Mouse (Mus musculus) G1E (cell line): ENCODE data around the gene Pam.

Source experiments
- CTCF ChIP-seq: IDR thresholded peaks from 2 replicates; pipeline ENCODE4 v1.5.1; 2012; ENCODE audit warnings: low read depth, low read length, inconsistent platforms, mixed read lengths
- GATA1 ChIP-seq: IDR thresholded peaks from 2 replicates; pipeline ENCODE4 v1.6.1; 2012; ENCODE audit warnings: borderline replicate concordance, low read length, inconsistent platforms, mixed read lengths
- GATA2 ChIP-seq: IDR thresholded peaks from 2 replicates; pipeline ENCODE4 v1.6.1; 2012; ENCODE audit warnings: low read depth, low read length, inconsistent platforms, borderline replicate concordance
- POLR2AphosphoS5 ChIP-seq: IDR thresholded peaks from 2 replicates; pipeline ENCODE4 v1.6.1; 2012; ENCODE audit warnings: low read depth, low read length, inconsistent platforms; ENCODE audit not compliant: insufficient replicate concordance
- TAL1 ChIP-seq: conservative IDR thresholded peaks from 2 replicates; pipeline ENCODE4 v1.6.1; 2012; ENCODE audit warnings: low read depth, low read length, inconsistent platforms, mixed read lengths

DNA sequence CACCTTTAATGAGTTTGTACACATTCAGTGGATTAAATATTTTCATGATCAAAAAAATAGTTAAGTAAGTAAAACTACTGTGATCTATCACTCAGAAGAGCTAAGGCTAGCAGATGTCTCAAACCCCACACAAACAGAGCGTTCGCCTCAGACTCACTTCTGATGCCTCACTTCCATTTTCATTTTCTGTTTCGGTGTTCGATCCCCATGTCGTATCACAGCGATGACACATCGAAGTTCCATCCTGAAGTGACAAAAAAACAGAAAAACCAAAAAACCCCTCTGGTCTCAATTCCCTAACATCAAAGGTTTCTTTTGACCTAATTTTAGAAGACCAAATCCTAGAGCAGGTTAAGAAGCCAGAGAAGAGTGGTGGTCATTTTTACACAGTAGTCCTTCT, 349.2 kb downstream of the Pam start:
- no peak for TF ChIP-seq CTCF
- no peak for TF ChIP-seq TAL1
- TF ChIP-seq POLR2AphosphoS5: no peak
- no peak for TF ChIP-seq GATA2
- no peak for TF ChIP-seq GATA1
